ENCODE assay signal across 9 mouse cellular contexts in the genomic region with DNA sequence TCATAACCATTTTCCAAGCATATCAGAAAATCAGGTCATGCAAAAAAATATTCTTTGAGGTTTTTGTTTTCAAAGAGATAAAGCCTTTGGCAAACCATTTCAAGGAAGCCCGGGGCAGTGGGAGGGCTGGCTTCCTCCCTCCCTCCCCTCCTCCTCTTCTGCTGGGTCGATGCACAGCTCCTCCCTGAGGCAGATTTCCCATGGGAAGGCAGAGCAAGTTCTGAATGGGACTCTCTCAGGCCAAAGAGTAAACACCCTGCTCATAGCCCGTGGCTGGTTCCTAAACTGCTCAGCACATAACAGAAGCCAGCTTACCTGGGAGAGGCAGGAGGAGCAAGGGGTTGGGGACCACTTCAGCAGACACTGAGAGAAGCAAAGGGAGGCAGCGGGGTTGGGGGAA.
DNase-seq lines count a peak whose midpoint lies in the region; ATAC-seq and TF ChIP-seq lines count a peak whose summit lies in the region.
"Had no signal": no experiment of that assay in that cellular context is flagged by ENCODE, and none has a peak within 500 bp of the region (broad histone marks: within the 10 kb centered on the region; RNA-seq: fewer than 3 reads in every experiment).

No protein-coding gene starts in this region.

- peak; percentile 23; the same call in 1 of the 2 replicates for TF ChIP-seq CTCF in lung, postnatal 0 days (IDR thresholded peaks at IDR 0.05)

- no peak overlapping the region for H3K4me3 ChIP-seq in heart, embryonic 13.5 days
- H3K4me3 ChIP-seq in heart, embryonic 11.5 days (ENCODE audit: low read depth, low read length), result no peak overlapping the region
- no peak overlapping the region for H3K4me3 ChIP-seq in kidney, embryonic 14.5 days (ENCODE audit: low read length)
- H3K4me3 ChIP-seq in lung, postnatal 0 days (ENCODE audit: low read depth, low read length), result no peak overlapping the region
- H3K4me3 ChIP-seq: left cerebral cortex, adult 2 months had no signal

- peak overlapping the region; percentile 6; the same call in 1 of the 2 replicates for H3K9ac ChIP-seq in heart, embryonic 13.5 days
- no peak overlapping the region for H3K9ac ChIP-seq in heart, embryonic 11.5 days (ENCODE audit: low read depth, low read length)
- H3K9ac ChIP-seq in kidney, embryonic 14.5 days (ENCODE audit: low read depth, low read length), result no peak overlapping the region
- H3K9ac ChIP-seq in lung, postnatal 0 days (replicated peaks; ENCODE audit: low read depth), result no peak overlapping the region

- H3K36me3 ChIP-seq in heart, embryonic 13.5 days, result no peaks in the 10 kb centered on the region
- H3K36me3 ChIP-seq in heart, embryonic 11.5 days (ENCODE audit: control insufficient read depth, insufficient read depth, low read length), result no peaks in the 10 kb centered on the region
- H3K36me3 ChIP-seq in kidney, embryonic 14.5 days (ENCODE audit: control insufficient read depth, insufficient read depth, low read length), result no peaks in the 10 kb centered on the region
- no peaks in the 10 kb centered on the region for H3K36me3 ChIP-seq in lung, postnatal 0 days (ENCODE audit: insufficient read depth, low read length)

- WGBS in heart, embryonic 13.5 days, result 27% methylated on average over 4 of the region's 4 CpGs
- WGBS in heart, embryonic 11.5 days (ENCODE audit: insufficient replicate concordance), result 32% methylated on average over 4 of the region's 4 CpGs
- WGBS in kidney, embryonic 14.5 days, result 21% methylated on average over 4 of the region's 4 CpGs
- WGBS in lung, postnatal 0 days, result 19% methylated on average over 4 of the region's 4 CpGs

- peaks cover 27% of the 10 kb centered on the region for H3K4me1 ChIP-seq in heart, embryonic 13.5 days
- peaks cover 21% of the 10 kb centered on the region for H3K4me1 ChIP-seq in heart, embryonic 11.5 days (ENCODE audit: control insufficient read depth, insufficient read depth, low read length)
- peaks cover 32% of the 10 kb centered on the region for H3K4me1 ChIP-seq in kidney, embryonic 14.5 days (ENCODE audit: control insufficient read depth, insufficient read depth, low read length)
- H3K4me1 ChIP-seq in lung, postnatal 0 days (ENCODE audit: insufficient read depth, low read depth, low read length), result no peaks in the 10 kb centered on the region

- no peak for ATAC-seq in heart, embryonic 13.5 days (ENCODE audit: extremely low read depth, insufficient number of reproducible peaks, low FRiP score, low TSS enrichment)
- no peak for ATAC-seq in heart, embryonic 11.5 days (replicated peaks; ENCODE audit: insufficient number of reproducible peaks, low FRiP score, low TSS enrichment)
- peak; percentile 50; the same call in 1 of the 2 replicates for ATAC-seq in kidney, embryonic 14.5 days (ENCODE audit: low FRiP score, low TSS enrichment)
- no peak for ATAC-seq in lung, postnatal 0 days

- H3K27me3 ChIP-seq in heart, embryonic 13.5 days (replicated peaks), result no peaks in the 10 kb centered on the region
- H3K27me3 ChIP-seq in heart, embryonic 11.5 days (ENCODE audit: control insufficient read depth, insufficient read depth, low read length), result no peaks in the 10 kb centered on the region
- H3K27me3 ChIP-seq in kidney, embryonic 14.5 days (ENCODE audit: control insufficient read depth, insufficient read depth, low read length), result no peaks in the 10 kb centered on the region
- no peaks in the 10 kb centered on the region for H3K27me3 ChIP-seq in lung, postnatal 0 days (replicated peaks; ENCODE audit: insufficient read depth, low read length)

- peak; percentile 67 for DNase-seq in Muller cell, postnatal 12 days (ENCODE audit: inconsistent ontology term)
- DNase-seq in lung, postnatal 0 days (ENCODE audit: low spot score), result no peak
- DNase-seq in layer of hippocampus, adult 9-11 months, result no peak
- no peak for DNase-seq in left cerebral cortex, postnatal 10 days (ENCODE audit: extremely low spot score in 1 of 2, low spot score in 2 of 2)
- DNase-seq: adrenal gland, adult 8-10 months had no signal

- intact Hi-C loops in left cerebral cortex, postnatal 10 days (cut with DNase I), result no loop called here

- H3K4me2 ChIP-seq in heart, embryonic 13.5 days, result no peak overlapping the region
- no peak overlapping the region for H3K4me2 ChIP-seq in heart, embryonic 11.5 days
- no peak overlapping the region for H3K4me2 ChIP-seq in kidney, embryonic 14.5 days (replicated peaks; ENCODE audit: low read depth, low read length)
- H3K4me2 ChIP-seq in lung, postnatal 0 days (replicated peaks; ENCODE audit: low read depth, low read length), result no peak overlapping the region

- no peak overlapping the region for H3K27ac ChIP-seq in heart, embryonic 13.5 days (replicated peaks)
- H3K27ac ChIP-seq in heart, embryonic 11.5 days (ENCODE audit: low read depth, low read length), result no peak overlapping the region
- peak overlapping the region; percentile 69; the same call in 1 of the 2 replicates for H3K27ac ChIP-seq in kidney, embryonic 14.5 days (ENCODE audit: low read depth, low read length)
- no peak overlapping the region for H3K27ac ChIP-seq in lung, postnatal 0 days (ENCODE audit: low read length)
- H3K27ac ChIP-seq: left cerebral cortex, adult 2 months had no signal

- no peak for TF ChIP-seq EP300 in lung, postnatal 0 days (IDR thresholded peaks at IDR 0.05)

- no peaks in the 10 kb centered on the region for H3K9me3 ChIP-seq in heart, embryonic 13.5 days
- no peaks in the 10 kb centered on the region for H3K9me3 ChIP-seq in heart, embryonic 11.5 days (replicated peaks; ENCODE audit: control insufficient read depth, low read length)
- H3K9me3 ChIP-seq in kidney, embryonic 14.5 days (ENCODE audit: control insufficient read depth, low read length), result no peaks in the 10 kb centered on the region
- H3K9me3 ChIP-seq in lung, postnatal 0 days (ENCODE audit: low read length), result no peaks in the 10 kb centered on the region
